Mouse (Mus musculus) stomach, postnatal 0 days (tissue): Measurements from ENCODE around the gene Kdm2b. TPM values are rescaled to one million over a fixed set of nuclear protein-coding genes. Genes with fewer than 3 reads are reported as not detected.

Experiments
- ATAC-seq: fragments of 200-750 bp; cut with Nextera tagmentation; 2 replicates; pipeline ENCODE4 v1.8.0; 2017; ENCODE audit not compliant: low FRiP score, low TSS enrichment
- DNase-seq: peaks from one replicate; pipeline ENCODE4 v3.0.0-alpha.2; 2016; ENCODE audit warnings: low spot score
- H3K27ac ChIP-seq: fragments of 300-500 bp; sonication (generic); replicated peaks from 2 replicates; pipeline ENCODE4 v1.5.1; 2014; ENCODE audit warnings: mild to moderate bottlenecking, control low read depth
- H3K27me3 ChIP-seq: fragments of 300-500 bp; sonication (generic); 2 replicates; pipeline ENCODE4 v1.6.1; 2014; ENCODE audit warnings: low read length; ENCODE audit not compliant: control insufficient read depth, insufficient read depth
- H3K36me3 ChIP-seq: fragments of 300-500 bp; sonication (generic); 2 replicates; pipeline ENCODE4 v1.6.1; 2014; ENCODE audit warnings: low read length, mixed read lengths; ENCODE audit not compliant: control insufficient read depth, insufficient read depth
- H3K4me1 ChIP-seq: fragments of 300-500 bp; sonication (generic); replicated peaks from 2 replicates; pipeline ENCODE4 v1.6.1; 2014; ENCODE audit warnings: antibody characterized with exemption; ENCODE audit not compliant: control insufficient read depth, insufficient read depth
- H3K4me2 ChIP-seq: fragments of 300-500 bp; sonication (generic); replicated peaks from 2 replicates; pipeline ENCODE4 v1.6.1; 2014; ENCODE audit warnings: low read depth, mild to moderate bottlenecking, control low read depth, moderate library complexity
- H3K4me3 ChIP-seq: fragments of 300-500 bp; sonication (generic); 2 replicates; pipeline ENCODE4 v1.5.1; 2014; ENCODE audit warnings: low read depth, low read length, control low read depth
- H3K9ac ChIP-seq: fragments of 300-500 bp; sonication (generic); 2 replicates; pipeline ENCODE4 v1.6.1; 2014; ENCODE audit warnings: mild to moderate bottlenecking, low read length, control low read depth, mixed read lengths
- H3K9me3 ChIP-seq: fragments of 300-500 bp; sonication (generic); 2 replicates; pipeline ENCODE4 v1.6.1; 2016; ENCODE audit warnings: low read length; ENCODE audit not compliant: control insufficient read depth
- CTCF ChIP-seq: IDR thresholded peaks from 2 replicates; pipeline ENCODE4 v1.5.1; 2016; ENCODE audit warnings: antibody characterized with exemption, low read depth, mild to moderate bottlenecking, moderate library complexity
- EP300 ChIP-seq: optimal IDR thresholded peaks from 2 replicates; pipeline ENCODE3; 2016; ENCODE audit warnings: antibody characterized with exemption
- WGBS: fragments of 180-500 bp; shearing (Covaris S2); extraction: QIAGEN DNeasy Blood & Tissue Kit; methylation state at CpG from one replicate; pipeline ENCODE4 v1.1.7; 2014; 5-methylcytosine and 5-hydroxymethylcytosine counted together
- polyA plus RNA-seq: library from polyadenylated mRNA; unstranded; fragments of >200 nt; fragmentation: Nextera tagmentation; extraction: Ambion mirVana; gene quantifications from 2 replicates; pipeline ENCODE4 v1.2.1, GENCODE M21; 2015

The Kdm2b gene
- polyA plus RNA-seq, 1 experiment from 2014 or later = 15.5 TPM

DNA sequence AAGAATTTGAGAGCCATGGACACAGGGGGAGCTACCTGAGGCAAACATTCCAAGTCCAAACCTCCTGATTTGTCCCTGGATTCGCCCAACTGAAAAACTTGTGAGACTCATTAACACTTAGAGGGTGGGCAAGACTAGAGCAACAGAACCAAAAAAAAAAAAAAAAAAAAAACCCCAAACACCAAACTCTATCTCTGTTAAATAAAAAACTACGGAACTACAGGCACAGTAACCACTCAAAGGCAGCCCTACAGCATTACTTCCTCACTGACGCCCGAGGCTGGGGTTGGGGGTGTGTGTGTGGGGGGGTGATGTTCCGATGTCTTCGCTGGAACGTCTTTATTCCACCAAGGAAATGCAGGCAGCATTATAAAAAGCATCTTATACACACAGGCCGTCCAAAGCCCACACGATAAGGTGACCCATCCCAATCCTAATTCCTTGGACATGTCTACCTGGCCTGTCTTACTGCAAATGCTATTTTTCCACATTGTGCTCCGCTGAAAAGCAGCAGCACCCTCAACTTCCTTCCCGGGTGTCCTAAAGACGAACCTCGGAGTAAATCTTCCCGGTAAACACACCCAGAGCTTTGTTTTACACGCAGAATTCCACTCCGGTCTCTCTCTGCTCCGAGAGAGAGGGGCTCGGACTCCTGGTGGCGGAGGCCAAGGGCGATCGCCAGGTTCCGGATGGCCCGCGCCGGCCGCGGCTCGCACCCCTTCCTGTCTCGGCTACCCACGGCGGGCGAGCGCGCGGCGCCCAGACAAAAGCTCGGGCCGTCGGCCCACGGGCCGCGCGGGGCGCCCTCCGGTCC lies 90.5 kb downstream of the Kdm2b start:
- TF ChIP-seq CTCF = no peak
- TF ChIP-seq EP300 = no peak
- peak; percentile 0; the same call in 1 of the 2 replicates for ATAC-seq
- peak; percentile 50 for DNase-seq
- no peaks in the 10 kb centered on the region for H3K4me1 ChIP-seq
- H3K4me3 ChIP-seq = peak overlapping the region; percentile 70
- no peaks in the 10 kb centered on the region for H3K9me3 ChIP-seq
- no peaks in the 10 kb centered on the region for H3K27me3 ChIP-seq
- H3K36me3 ChIP-seq = no peaks in the 10 kb centered on the region
- H3K9ac ChIP-seq = peak overlapping the region; percentile 80
- peak overlapping the region; percentile 90 for H3K27ac ChIP-seq
- H3K4me2 ChIP-seq = peak overlapping the region; percentile 92
- WGBS = 2% methylated on average over 42 of the region's 45 CpGs

DNA sequence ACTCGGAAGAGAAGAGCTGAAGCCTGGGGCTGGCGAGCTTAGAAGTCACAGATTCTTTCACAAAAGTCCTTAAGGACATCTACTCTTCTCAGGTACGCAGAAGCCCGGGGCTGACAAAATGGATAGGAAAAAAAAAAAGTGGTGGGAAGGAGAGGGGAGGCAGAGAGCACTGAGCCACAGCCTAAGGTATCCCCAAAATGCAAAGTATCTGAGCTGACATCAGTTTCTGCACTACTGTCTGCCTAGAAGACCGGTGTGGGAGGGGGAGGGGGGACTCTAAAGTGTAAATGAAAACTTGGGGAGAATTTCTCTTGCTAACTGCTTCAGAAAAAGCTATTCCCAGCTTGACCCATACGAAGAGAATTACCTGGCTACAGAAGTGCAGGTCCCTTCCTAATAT lies 91.5 kb downstream of the Kdm2b start:
- no peak overlapping the region for H3K4me2 ChIP-seq
- 81% methylated on average over 6 of the region's 6 CpGs for WGBS

DNA sequence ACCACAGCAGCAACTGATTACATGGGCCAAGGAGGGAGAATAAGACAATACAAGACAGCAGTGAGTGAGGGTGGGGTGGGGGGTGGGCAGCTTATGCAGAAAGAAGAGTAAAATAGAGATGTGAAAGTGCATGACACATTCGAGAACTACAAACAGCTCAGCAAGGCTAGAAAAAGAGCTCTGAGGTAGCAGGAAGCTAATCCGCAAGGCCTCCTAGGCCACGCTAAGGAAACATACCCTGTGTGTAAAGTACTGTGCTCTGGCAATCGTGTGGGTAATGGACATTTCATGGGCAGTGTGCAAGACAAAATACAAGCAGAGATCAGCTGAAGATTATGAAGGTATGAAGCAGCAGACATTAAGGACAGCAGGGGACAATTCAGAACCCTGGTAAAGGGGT lies 94.8 kb downstream of the Kdm2b start:
- ATAC-seq = no peak
- Histone ChIP-seq H3K27me3 (no peaks in the 10 kb centered on the region), H3K9ac (no peak overlapping the region), H3K4me1 (no peaks in the 10 kb centered on the region), H3K4me2 (no peak overlapping the region), H3K27ac (no peak overlapping the region), H3K9me3 (no peaks in the 10 kb centered on the region), H3K36me3 (no peaks in the 10 kb centered on the region), H3K4me3 (no peak overlapping the region)
- no peak for DNase-seq
- no peak for TF ChIP-seq CTCF
- no peak for TF ChIP-seq EP300
- 58% methylated on average over 4 of the region's 4 CpGs for WGBS

More for the DNA sequence above, 91.5 kb downstream of the Kdm2b start:
- Histone ChIP-seq H3K27me3 (no peaks in the 10 kb centered on the region), H3K27ac (no peak overlapping the region), H3K9ac (no peak overlapping the region), H3K4me3 (no peak overlapping the region), H3K9me3 (no peaks in the 10 kb centered on the region), H3K36me3 (no peaks in the 10 kb centered on the region), H3K4me1 (no peaks in the 10 kb centered on the region)
- TF ChIP-seq CTCF (no peak), EP300 (no peak)
- no peak for DNase-seq
- no peak for ATAC-seq

DNA sequence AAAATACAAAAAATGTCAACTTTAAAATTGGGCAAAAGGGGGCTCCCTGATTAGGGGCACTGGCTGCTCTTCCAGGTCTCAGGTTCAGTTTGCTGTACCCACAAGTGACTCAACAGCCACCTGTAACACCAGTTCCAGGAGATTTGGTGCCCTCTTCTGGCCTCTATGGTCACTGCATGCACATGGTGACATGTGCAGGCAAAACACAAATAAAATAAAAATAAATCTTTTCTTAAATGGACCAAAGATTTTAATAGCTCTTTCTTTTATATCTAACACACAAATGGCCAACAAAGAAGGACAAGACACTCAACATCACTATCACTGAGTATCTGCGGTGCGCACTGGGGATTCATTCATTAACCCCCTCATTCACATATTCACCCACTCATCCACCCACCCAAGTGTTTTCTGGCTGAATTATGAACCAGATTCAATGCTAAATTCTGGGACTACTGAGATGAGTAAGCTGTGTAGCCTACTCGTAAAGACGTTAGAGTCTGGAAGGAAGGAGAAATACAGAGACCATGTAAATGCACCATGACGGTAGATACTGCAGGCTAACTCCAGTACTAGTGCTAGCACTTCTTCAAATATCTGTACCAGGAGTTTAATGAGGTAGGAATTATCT lies 95.5 kb downstream of the Kdm2b start:
- no peaks in the 10 kb centered on the region for H3K36me3 ChIP-seq
- DNase-seq = peak; percentile 53
- no peak for ATAC-seq
- WGBS = 90% methylated on average over 5 of the region's 5 CpGs
- no peaks in the 10 kb centered on the region for H3K27me3 ChIP-seq
- H3K4me3 ChIP-seq = no peak overlapping the region
- no peak overlapping the region for H3K9ac ChIP-seq
- no peak overlapping the region for H3K4me2 ChIP-seq
- no peaks in the 10 kb centered on the region for H3K9me3 ChIP-seq
- peak; percentile 75 for TF ChIP-seq CTCF
- no peak for TF ChIP-seq EP300
- no peaks in the 10 kb centered on the region for H3K4me1 ChIP-seq
- no peak overlapping the region for H3K27ac ChIP-seq

DNA sequence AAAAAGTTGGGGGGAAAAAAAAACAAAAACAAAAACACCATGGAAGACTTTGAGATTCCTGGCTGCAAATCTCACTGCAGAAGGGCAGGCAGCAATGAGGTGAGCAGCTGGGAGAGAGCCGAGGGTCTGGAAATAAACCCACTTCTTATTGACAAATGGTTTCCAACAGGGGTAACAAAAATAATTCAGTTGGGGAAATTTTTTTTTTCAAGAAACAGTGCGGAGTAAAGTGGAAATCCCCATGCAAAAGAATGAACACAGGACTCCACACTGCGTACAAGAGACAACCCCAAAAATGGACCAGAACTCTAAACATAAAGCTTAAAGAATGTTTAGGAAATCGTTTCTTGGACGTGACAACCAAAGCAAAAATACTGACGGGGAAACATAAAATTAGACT lies 96.4 kb downstream of the Kdm2b start:
- Histone ChIP-seq H3K36me3 (no peaks in the 10 kb centered on the region), H3K4me3 (no peak overlapping the region), H3K27ac (no peak overlapping the region), H3K27me3 (no peaks in the 10 kb centered on the region), H3K4me1 (no peaks in the 10 kb centered on the region), H3K4me2 (no peak overlapping the region), H3K9ac (no peak overlapping the region), H3K9me3 (no peaks in the 10 kb centered on the region)
- DNase-seq = no peak
- WGBS = 72% methylated on average over 6 of the region's 6 CpGs
- TF ChIP-seq CTCF (no peak), EP300 (no peak)
- ATAC-seq = no peak

DNA sequence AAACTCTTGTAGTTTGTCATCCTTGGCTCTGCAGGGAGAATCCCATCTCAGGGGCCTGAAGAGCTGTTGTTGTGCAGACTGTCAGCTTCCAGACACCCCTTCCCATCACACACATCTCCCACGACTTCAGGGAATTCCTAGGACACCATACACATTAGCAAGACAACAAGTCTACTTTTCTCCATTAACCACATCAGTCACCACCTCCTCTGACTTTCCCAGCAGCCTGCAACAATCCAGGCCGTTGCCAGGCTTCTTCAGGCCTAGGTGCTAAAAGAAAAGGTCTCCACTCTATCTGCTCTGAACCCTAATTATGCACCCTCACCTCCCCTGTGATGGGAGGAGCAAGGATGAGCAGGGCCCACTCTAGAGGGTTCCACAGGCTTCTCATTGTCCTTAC lies 99.2 kb downstream of the Kdm2b start:
- no peak for DNase-seq
- no peak overlapping the region for H3K4me3 ChIP-seq
- no peaks in the 10 kb centered on the region for H3K9me3 ChIP-seq
- H3K4me1 ChIP-seq = no peaks in the 10 kb centered on the region
- H3K27ac ChIP-seq = no peak overlapping the region
- ATAC-seq = no peak
- no peak overlapping the region for H3K9ac ChIP-seq
- H3K4me2 ChIP-seq = no peak overlapping the region
- TF ChIP-seq EP300 (no peak), CTCF (no peak)
- WGBS = 52% methylated on average over 2 of the region's 2 CpGs
- no peaks in the 10 kb centered on the region for H3K27me3 ChIP-seq
- no peaks in the 10 kb centered on the region for H3K36me3 ChIP-seq
